Mouse (Mus musculus): ENCODE measurements around the gene Sh3rf3. TPM values are rescaled to one million over a fixed set of nuclear protein-coding genes. Genes with fewer than 3 reads are reported as not detected.

Sh3rf3 gene
- polyA plus RNA-seq, 1 experiment from 2014 or later = 2.4 TPM

DNA sequence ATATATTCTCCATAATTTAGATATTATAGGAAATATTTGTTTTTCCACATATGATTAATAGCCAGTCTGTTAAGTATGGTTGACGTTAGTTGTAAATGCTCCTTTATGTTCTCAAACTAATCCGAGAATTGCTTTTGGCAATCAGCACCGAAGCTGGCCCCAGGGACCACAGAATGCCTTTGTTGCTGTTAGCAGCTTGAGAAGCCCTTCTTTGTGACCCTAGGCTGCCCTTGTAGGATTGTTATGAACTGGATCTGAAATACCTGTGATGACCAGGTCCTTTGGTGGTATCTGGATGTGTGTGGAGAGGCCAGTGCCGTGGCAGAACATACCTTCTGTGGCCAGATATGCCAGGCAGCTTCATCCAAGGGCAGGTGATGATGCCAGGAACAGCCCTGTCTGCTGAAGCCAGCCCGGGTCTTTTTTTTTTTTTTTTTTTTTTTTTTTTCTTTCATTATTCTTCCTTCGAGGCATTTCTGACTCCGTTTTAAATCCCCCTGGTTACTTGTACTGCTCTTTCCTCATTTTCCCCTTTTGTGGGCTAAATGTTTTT is 10.9 kb downstream of the Sh3rf3 start:
- Histone ChIP-seq H3K27ac (no peak overlapping the region), H3K4me2 (no peak overlapping the region), H3K4me1 (0 out of 2 replicates have a peak, but pooled peaks cover 8% of the 10 kb centered on the region), H3K36me3 (no peaks in the 10 kb centered on the region), H3K4me3 (no peak overlapping the region), H3K27me3 (no peaks in the 10 kb centered on the region), H3K9me3 (no peaks in the 10 kb centered on the region), H3K9ac (no peak overlapping the region)
- 65% methylated on average over 7 of the region's 7 CpGs for WGBS
- ATAC-seq (ENCODE audit: borderline replicate concordance, extremely low read depth, low FRiP score, low TSS enrichment) = no peak

DNA sequence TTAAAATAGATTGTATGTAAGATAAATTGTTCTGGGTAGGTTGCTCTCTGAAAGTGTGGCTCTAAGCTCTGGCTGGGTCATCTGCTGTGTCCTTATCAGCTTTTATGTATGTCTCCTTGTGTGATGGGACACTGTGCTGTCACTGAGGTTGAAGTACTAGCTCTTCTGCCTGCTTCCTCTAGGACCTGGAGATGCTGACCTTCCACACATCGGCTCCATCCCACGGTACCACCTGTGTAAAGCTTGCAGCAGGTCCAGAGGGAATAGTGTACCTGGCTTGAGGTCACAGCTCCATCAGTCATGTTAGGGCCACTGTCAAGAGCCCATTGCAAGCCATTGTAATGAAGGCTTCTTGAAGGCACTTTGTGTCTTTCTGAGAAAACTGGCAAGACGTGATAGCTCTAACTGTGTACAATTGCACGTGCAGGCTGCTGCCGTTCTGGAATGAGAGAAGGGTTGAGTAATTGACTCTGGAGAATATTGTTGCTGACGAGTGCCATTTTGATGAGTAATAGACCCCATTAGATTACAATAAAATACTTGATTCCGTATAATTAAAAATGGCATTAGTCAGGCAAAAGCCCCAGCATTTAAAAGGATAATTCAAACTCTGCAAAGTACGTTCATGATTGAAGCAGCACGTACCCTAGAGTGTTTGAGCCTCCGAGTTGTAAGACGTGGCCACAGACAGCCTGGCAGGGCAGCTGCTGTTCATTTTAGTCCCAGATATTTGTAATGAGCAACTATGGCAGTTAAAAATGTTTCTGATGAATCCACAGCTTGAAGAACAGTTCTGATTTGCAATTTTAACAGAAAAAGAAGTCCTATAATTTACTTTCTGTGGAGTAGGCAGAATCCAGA is 16.3 kb downstream of the Sh3rf3 start:
- no peak for ATAC-seq (ENCODE audit: borderline replicate concordance, extremely low read depth, low FRiP score, low TSS enrichment)
- Histone ChIP-seq H3K9me3 (no peaks in the 10 kb centered on the region), H3K4me3 (no peak overlapping the region), H3K4me1 (0 out of 2 replicates have a peak, but pooled peaks cover 6% of the 10 kb centered on the region), H3K36me3 (no peaks in the 10 kb centered on the region), H3K27ac (no peak overlapping the region), H3K27me3 (no peaks in the 10 kb centered on the region), H3K9ac (no peak overlapping the region), H3K4me2 (no peak overlapping the region)
- 79% methylated on average over 11 of the region's 11 CpGs for WGBS

DNA sequence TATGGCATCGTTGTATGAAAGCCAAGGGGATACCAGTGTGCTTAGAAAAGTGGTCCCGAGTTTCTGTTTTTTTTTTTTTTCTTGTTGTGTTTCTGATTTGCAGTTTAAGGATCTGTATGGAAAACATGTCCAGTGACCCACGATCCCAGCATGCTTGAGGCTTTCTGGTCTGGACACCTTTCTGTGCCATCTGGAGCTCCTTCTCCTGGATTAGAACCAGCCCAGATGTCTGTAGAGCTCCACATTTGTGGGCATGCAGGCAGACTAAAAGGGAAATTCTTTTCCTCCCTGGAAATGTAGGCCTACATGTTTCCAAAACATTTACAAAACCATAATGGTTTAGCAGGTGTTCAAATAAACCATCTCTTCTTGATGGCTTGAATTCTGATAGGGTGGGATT is 20.0 kb downstream of the Sh3rf3 start:
- no peak overlapping the region for H3K9ac ChIP-seq
- no peak for ATAC-seq (ENCODE audit: borderline replicate concordance, extremely low read depth, low FRiP score, low TSS enrichment)
- H3K4me1 ChIP-seq = no peaks in the 10 kb centered on the region
- H3K9me3 ChIP-seq = no peaks in the 10 kb centered on the region
- WGBS = 62% methylated on average over 3 of the region's 3 CpGs
- H3K4me3 ChIP-seq = no peak overlapping the region
- H3K36me3 ChIP-seq = no peaks in the 10 kb centered on the region
- no peak overlapping the region for H3K4me2 ChIP-seq
- no peak overlapping the region for H3K27ac ChIP-seq
- H3K27me3 ChIP-seq = no peaks in the 10 kb centered on the region

DNA sequence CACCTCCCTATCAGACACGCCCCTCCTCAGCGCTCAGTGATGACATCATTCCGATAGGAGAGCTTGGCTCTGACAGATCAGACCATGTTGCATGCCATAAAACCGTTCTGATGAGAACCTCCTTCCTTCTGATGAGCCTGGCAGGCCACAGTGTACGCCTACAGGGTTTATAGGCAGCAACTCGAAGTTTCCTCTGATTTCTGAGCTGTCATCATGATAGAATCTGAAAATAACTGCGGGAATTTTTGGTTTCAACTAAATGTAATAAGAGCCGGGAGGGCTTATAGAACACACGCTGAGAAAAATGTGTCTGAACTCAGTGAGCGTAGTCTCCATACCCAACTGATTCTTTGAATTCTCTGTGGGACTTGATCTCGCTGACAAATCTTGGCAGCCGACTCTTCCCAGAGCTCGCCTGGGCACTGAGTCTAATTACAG is 20.6 kb downstream of the Sh3rf3 start:
- Histone ChIP-seq H3K27me3 (no peaks in the 10 kb centered on the region), H3K4me3 (no peak overlapping the region), H3K36me3 (no peaks in the 10 kb centered on the region), H3K27ac (no peak overlapping the region), H3K4me1 (no peaks in the 10 kb centered on the region), H3K4me2 (no peak overlapping the region), H3K9me3 (no peaks in the 10 kb centered on the region), H3K9ac (no peak overlapping the region)
- ATAC-seq (ENCODE audit: borderline replicate concordance, extremely low read depth, low FRiP score, low TSS enrichment) = no peak
- 67% methylated on average over 13 of the region's 13 CpGs for whole genome bisulfite sequencing

DNA sequence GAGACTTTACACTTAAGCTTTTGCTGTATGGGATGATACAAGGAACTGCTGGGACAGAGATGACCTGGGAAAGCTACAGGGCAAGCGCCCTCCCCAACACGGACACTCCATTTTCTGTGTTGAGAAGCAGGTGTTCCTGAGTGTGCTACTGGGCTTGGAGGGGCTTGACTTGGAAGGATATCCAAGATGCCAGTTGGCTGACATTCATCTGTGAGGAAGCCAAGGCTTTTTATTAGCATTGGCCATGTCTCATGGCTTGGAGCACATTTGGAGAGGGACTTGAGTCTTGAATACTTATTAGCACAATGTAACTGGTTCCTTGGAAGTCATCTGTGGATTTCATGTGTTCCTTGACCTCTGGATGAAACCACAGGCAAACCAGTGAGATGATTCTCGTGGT is 23.2 kb downstream of the Sh3rf3 start:
- H3K4me1 ChIP-seq = no peaks in the 10 kb centered on the region
- ATAC-seq (ENCODE audit: borderline replicate concordance, extremely low read depth, low FRiP score, low TSS enrichment) = no peak
- WGBS = 76% methylated on average over 3 of the region's 3 CpGs
- no peaks in the 10 kb centered on the region for H3K27me3 ChIP-seq
- H3K27ac ChIP-seq = no peak overlapping the region
- no peaks in the 10 kb centered on the region for H3K9me3 ChIP-seq
- no peaks in the 10 kb centered on the region for H3K36me3 ChIP-seq
- no peak overlapping the region for H3K4me2 ChIP-seq
- H3K9ac ChIP-seq = no peak overlapping the region
- no peak overlapping the region for H3K4me3 ChIP-seq

DNA sequence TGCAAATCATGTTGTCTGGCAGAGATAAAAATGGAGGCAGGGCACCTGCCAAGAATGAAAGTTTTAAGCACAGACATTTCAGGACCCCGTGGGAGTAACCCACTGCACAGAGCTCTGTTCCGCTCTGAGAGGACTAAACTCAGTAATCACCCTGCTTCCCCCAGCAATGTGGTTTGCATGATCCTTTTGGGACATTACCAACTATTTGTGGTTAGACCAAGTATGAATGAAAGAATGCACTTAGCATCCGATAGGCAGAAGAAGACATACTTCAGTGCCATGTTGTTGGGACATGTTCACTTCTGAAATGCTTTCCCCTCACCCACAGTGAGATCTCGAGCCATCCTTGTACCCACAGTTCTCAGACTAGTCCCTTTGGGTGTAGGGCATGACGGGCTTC is 24.3 kb downstream of the Sh3rf3 start:
- Histone ChIP-seq H3K36me3 (no peaks in the 10 kb centered on the region), H3K4me3 (no peak overlapping the region), H3K27me3 (no peaks in the 10 kb centered on the region), H3K27ac (no peak overlapping the region), H3K4me1 (no peaks in the 10 kb centered on the region), H3K9ac (no peak overlapping the region), H3K4me2 (no peak overlapping the region), H3K9me3 (no peaks in the 10 kb centered on the region)
- 86% methylated on average over 5 of the region's 5 CpGs for WGBS
- ATAC-seq (ENCODE audit: borderline replicate concordance, extremely low read depth, low FRiP score, low TSS enrichment) = no peak

DNA sequence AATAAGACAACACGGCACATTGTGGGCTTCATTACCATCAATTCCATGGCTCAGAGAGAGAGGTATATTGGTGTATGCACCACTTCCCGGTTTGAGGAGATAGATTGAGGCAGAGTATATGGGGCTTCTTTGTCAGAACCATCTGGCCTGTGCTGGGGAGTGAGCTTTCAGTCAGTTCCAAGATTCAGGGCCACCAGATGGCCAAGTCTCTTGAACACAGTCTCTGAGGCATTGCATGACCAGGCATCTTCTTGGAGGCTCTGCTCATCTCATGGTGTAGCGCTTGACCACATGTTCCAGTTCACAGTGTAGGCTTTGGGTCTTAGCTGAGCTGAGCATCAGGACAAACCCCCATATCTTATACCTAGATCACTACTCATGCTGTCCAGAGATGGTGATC is 28.8 kb downstream of the Sh3rf3 start:
- H3K4me3 ChIP-seq = no peak overlapping the region
- H3K9me3 ChIP-seq = no peaks in the 10 kb centered on the region
- no peaks in the 10 kb centered on the region for H3K36me3 ChIP-seq
- no peaks in the 10 kb centered on the region for H3K27me3 ChIP-seq
- H3K27ac ChIP-seq = no peak overlapping the region
- no peak overlapping the region for H3K4me2 ChIP-seq
- no peak for ATAC-seq (ENCODE audit: borderline replicate concordance, extremely low read depth, low FRiP score, low TSS enrichment)
- no peak overlapping the region for H3K9ac ChIP-seq
- 84% methylated on average over 3 of the region's 3 CpGs for WGBS
- no peaks in the 10 kb centered on the region for H3K4me1 ChIP-seq

DNA sequence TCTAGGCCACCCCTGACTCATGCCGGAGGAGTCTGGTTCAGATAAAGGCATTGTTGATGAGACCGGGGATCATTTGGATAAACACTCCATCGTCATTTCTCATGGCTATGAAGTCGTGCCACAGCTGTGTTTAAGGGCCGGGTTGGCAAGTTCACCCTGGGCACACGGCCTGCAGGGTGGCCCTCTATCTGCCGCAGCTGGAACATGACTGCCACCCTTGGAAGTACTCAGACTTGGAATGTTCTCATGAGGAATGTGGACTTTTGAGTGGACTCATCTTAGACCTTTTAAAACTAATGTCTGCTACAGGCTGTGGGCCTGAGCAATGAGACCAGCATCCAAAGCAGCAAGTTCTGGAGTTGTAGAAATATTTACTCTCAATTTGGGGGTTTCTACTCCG is 29.9 kb downstream of the Sh3rf3 start:
- H3K36me3 ChIP-seq = no peaks in the 10 kb centered on the region
- no peaks in the 10 kb centered on the region for H3K27me3 ChIP-seq
- 60% methylated on average over 8 of the region's 8 CpGs for WGBS
- H3K4me1 ChIP-seq = no peaks in the 10 kb centered on the region
- H3K4me2 ChIP-seq = no peak overlapping the region
- ATAC-seq (ENCODE audit: borderline replicate concordance, extremely low read depth, low FRiP score, low TSS enrichment) = no peak
- H3K4me3 ChIP-seq = no peak overlapping the region
- H3K27ac ChIP-seq = no peak overlapping the region
- H3K9ac ChIP-seq = no peak overlapping the region
- no peaks in the 10 kb centered on the region for H3K9me3 ChIP-seq

DNA sequence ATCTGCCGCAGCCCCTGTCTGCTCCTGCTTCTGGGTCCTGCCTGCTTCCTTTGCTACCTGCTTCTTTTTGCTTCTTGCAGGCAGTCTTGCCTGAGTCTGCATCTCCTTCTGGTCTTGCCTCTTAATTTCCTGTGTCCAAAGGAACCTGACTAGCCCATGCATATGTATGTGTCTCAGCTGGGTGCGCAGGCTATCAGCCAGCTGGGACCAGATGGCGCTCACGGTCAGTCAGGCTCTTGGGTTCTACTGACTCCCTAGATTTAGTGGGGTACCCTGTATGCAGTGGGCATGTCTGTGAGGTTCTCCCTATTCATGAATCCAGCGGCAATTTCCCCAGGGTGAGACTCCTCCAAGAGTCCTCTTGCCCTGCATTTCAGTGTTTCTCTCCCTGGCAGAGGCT is 35.0 kb downstream of the Sh3rf3 start:
- Histone ChIP-seq H3K4me2 (no peak overlapping the region), H3K27me3 (no peaks in the 10 kb centered on the region), H3K4me3 (no peak overlapping the region), H3K27ac (no peak overlapping the region), H3K9ac (no peak overlapping the region), H3K36me3 (no peaks in the 10 kb centered on the region), H3K4me1 (no peaks in the 10 kb centered on the region), H3K9me3 (no peaks in the 10 kb centered on the region)
- WGBS = 75% methylated on average over 5 of the region's 5 CpGs
- no peak for ATAC-seq (ENCODE audit: borderline replicate concordance, extremely low read depth, low FRiP score, low TSS enrichment)

DNA sequence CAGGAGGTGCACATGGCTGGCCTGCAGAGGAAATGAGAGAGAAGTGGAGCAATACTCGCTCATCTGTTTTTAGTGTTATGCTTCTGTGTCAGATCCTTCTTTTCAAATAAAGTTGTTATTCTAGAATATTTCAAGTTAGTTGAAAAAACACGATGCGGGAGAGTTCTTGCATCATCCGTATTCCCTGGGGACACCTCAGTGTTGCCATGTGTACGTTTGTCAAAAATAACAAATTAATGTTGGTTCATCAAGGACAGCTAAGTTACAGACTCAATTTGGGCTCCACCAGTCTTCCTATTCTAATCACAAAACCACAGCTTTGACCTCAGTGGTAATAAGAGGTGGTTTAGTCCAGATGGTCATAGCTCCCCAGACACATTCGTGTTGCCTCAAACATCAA is 35.4 kb downstream of the Sh3rf3 start:
- H3K36me3 ChIP-seq = no peaks in the 10 kb centered on the region
- no peak overlapping the region for H3K9ac ChIP-seq
- no peaks in the 10 kb centered on the region for H3K27me3 ChIP-seq
- H3K9me3 ChIP-seq = no peaks in the 10 kb centered on the region
- no peak for ATAC-seq (ENCODE audit: borderline replicate concordance, extremely low read depth, low FRiP score, low TSS enrichment)
- no peak overlapping the region for H3K4me2 ChIP-seq
- H3K4me3 ChIP-seq = no peak overlapping the region
- no peak overlapping the region for H3K27ac ChIP-seq
- WGBS = 79% methylated on average over 6 of the region's 6 CpGs
- no peaks in the 10 kb centered on the region for H3K4me1 ChIP-seq

DNA sequence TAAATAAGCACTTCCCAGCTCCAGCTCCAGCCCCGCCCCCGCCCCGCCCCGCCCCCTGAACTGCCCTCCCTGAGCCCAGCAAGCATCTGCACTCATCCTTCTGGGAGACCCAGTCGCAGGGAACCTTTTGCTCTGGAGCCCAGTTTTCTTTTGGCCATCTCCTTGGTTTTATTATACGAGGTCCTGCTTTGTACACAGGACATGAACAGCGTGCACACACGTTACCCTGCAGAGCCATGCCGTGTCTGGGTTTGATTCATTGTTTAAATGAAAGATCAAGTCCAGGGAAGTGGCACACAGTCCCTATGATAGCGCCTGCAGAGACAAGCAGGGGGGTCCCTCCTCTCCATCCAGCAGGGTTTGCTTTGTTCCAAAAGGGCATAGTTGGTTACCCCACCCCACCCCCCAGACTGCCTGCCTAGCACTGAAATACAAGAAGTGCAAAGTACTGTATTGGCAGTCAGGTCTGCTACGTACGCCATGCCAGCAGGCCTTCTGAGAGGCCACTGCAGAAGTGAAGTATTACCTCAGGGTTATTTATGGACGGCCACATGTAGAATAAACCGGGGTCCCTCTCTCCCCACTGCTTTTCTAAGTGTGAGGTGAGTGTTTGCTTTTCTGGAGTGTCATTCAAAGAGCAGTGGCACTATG is 41.5 kb downstream of the Sh3rf3 start:
- Histone ChIP-seq H3K27me3 (no peaks in the 10 kb centered on the region), H3K4me1 (peaks cover 11% of the 10 kb centered on the region; the same call in 1 of the 2 replicates), H3K9me3 (no peaks in the 10 kb centered on the region), H3K36me3 (no peaks in the 10 kb centered on the region), H3K9ac (no peak overlapping the region), H3K27ac (peak overlapping the region; percentile 84), H3K4me3 (no peak overlapping the region), H3K4me2 (peak overlapping the region; percentile 44)
- WGBS = 7% methylated on average over 13 of the region's 14 CpGs
- ATAC-seq (ENCODE audit: borderline replicate concordance, extremely low read depth, low FRiP score, low TSS enrichment) = peak; percentile 86

DNA sequence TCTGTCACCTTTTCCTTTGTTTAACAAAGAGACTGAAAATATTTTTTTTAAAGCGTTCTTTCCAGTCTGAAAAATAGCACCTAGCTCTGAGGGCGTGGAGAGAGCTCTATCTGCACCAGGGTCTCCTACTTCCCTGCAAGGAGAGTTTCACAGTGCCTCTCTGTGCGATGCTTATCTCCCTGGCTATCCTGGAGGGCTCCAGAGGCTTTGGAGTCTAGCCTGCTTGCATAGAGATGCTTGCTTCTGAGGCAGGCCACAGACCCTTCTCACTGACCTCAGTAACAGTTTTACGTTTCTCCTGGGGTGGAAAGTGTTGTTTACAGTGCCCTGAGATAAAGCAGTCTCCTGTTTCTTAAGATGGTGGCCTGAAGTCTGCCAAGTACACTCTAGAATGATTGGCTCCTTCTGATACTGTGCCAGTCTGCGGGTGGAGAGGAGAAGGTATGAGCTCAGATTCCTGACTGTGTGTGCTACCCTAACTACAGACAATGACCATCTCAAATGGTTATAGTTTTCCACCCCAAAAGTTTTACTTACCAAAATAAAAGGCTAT is 42.1 kb downstream of the Sh3rf3 start:
- no peak overlapping the region; the same call in 1 of the 2 replicates for H3K4me2 ChIP-seq
- peak; percentile 25 for ATAC-seq (ENCODE audit: borderline replicate concordance, extremely low read depth, low FRiP score, low TSS enrichment)
- 20% methylated on average over 5 of the region's 5 CpGs for WGBS
- no peaks in the 10 kb centered on the region for H3K27me3 ChIP-seq
- H3K4me1 ChIP-seq = peaks cover 11% of the 10 kb centered on the region; the same call in 1 of the 2 replicates
- H3K9me3 ChIP-seq = no peaks in the 10 kb centered on the region
- H3K4me3 ChIP-seq = no peak overlapping the region
- H3K9ac ChIP-seq = no peak overlapping the region
- H3K27ac ChIP-seq = peak overlapping the region; percentile 84
- H3K36me3 ChIP-seq = no peaks in the 10 kb centered on the region

Data from lung, embryonic 15.5 days (tissue).